Mouse (Mus musculus) heart, embryonic 13.5 days (tissue): Measurements from ENCODE around the gene Gm5294. TPM values are rescaled to one million over a fixed set of nuclear protein-coding genes. Genes with fewer than 3 reads are reported as not detected.

ENCODE experiments used
- polyA plus RNA-seq: library from polyadenylated mRNA; unstranded; fragments of >200 nt; fragmentation: Nextera tagmentation; extraction: Ambion mirVana; gene quantifications from 2 replicates; pipeline ENCODE4 v1.2.1, GENCODE M21; 2015

Gm5294 gene
- polyA plus RNA-seq, 1 experiment from 2014 or later = not detected

Other genes with a start within 250 kb of the Gm5294 start
- 38.6 and 40.8 TPM in 2 replicates for gene Zfp68, start 200.3 kb upstream of the Gm5294 start, polyA plus RNA-seq
- 7.0 and 7.3 TPM in 2 replicates for gene A430033K04Rik, start 197.2 kb upstream of the Gm5294 start, polyA plus RNA-seq
- 5.2 and 7.2 TPM in 2 replicates for gene Fam20c, start 65.6 kb upstream of the Gm5294 start, polyA plus RNA-seq
- 39.8 and 42.1 TPM in 2 replicates for gene Pdgfa, start 177.3 kb downstream of the Gm5294 start, polyA plus RNA-seq